Mouse (Mus musculus) ovary, postnatal 36 days (tissue): ENCODE data around the gene Utf1.

Source experiments
- DNase-seq: peaks from one replicate; pipeline ENCODE4 v3.0.0; 2022; ENCODE audit warnings: low spot score, mixed read lengths

Utf1 gene

DNA sequence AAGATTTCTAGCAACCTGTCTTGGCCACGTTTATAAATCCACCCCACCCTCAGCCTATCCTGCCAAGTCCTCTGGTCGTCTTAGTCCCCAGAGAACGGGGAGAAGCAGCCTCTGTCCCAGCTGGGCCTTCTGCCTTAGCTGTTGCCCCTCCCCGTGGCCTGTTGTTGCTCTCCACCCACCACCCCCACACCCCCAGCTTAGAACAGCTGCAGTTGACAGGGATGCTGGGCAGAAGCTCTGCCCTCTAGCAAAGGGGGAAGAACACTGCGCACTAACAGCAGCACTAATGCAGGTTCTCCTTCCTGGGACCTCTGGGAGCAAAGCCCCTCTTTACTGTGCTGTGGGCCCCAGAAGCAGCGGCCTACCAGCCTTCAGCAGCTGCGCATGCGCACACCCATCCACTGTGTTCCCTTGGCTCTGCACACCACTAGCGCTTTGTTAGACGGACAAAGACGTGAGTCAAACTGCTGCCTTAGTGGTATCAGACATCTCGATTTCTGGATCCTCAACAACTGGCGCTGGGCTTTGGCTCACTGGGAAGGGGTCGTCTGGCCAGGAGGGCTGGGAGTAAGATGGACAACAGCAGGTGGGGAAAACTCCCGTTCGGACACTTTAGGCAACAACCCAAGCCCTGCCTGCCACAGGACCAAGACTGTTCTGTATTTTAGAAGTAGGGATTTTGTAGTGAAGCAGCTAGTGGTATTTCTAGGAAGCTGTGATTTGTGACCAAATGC, 2.9 kb upstream of the Utf1 start:
- no peak for DNase-seq

- DNase-seq = no peak
These were observed 977 bp downstream of the Utf1 start for GRCm38 (mm10) chr7:139944291-139945240.

- no peak for DNase-seq
These were observed 1.9 kb downstream of the Utf1 start for GRCm38 (mm10) chr7:139945516-139945915.

DNA sequence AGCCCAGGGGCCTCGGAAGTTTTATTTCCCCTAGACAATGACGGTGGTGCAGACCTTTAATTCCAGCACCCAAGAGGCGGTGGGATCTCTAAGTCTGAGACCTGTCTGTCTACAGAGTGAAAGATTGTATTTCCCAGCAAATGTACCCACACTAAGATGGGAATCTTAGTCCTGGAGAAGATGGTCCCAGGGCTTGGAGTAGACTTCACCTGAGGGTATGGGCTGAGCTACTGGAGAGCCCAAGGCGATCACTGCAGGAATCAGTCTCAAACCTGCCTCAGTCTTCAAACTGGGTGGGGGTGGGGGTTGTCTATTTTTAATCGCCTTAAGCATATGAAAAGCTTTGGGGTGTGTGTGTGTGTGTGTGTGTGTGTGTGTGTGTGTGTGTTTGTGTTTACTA, 2.4 kb downstream of the Utf1 start:
- no peak for DNase-seq

GRCm38 (mm10) chr7:139949893-139950282, 6.3 kb downstream of the Utf1 start:
- DNase-seq = peak; percentile 58

- peak; percentile 47 for DNase-seq
These were observed 6.8 kb downstream of the Utf1 start for GRCm38 (mm10) chr7:139950283-139950971.

DNA sequence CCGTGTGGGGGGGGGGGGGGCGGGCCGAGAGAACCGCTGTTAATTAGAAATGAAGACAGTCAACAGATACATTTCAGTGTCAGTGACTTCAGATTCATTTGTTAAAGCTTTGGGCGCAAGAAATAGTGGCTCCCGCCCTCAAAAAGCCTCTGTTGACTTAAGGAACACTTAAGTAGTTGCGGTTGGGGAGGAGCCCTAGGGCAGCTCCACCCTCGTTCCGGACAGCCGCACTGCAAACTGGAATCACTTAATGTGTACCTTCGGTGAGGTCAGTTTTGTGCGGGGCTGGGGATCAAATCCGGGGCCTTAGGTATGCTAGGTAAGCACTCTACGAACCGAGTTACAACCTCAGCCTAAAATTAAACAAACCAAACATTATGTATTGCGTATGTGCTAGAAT, 7.5 kb downstream of the Utf1 start:
- DNase-seq = peak; percentile 29

- DNase-seq = no peak
These were observed 8.5 kb downstream of the Utf1 start for GRCm38 (mm10) chr7:139951991-139952633.

DNA sequence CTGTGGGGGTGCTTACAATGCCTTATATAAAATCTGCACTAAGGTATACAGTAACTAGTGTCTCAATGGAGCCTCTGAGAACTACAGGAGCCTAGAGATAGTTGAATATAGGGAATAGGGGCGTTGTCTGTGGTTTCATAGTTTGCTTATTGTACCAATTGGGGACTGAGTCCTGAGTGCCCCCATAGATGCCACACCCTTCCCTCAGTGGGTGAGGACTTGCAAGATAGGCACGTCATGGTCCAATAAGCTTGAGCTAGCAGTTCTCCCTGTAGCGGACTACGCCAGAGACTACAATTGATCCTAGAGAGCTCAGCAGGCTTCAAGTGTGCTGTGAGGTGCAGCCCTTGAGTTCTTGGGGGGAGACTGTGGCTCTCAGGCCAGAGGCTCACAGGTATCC, 11.9 kb downstream of the Utf1 start:
- peak; percentile 23 for DNase-seq

- DNase-seq = no peak
These were observed 13.1 kb downstream of the Utf1 start for GRCm38 (mm10) chr7:139956658-139957057.

DNA sequence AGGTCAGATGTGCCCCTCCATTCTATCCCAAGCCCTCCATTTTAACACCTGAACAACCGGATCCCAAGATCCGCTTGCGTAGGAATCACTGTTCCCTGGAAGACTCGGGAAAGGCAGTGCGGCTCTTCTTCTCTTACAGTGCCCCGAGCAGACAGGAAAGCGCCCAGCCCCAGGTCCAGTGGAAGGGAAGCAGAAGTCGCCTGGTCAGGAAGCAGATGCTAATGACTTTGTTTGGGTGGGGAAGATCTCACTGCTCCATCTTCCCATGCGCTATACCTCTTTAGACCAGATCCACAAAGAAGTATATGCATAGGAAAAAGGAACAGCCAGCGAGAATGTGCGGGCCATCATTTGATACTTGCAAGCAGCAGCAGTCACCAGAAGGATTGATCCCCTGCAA, 13.8 kb downstream of the Utf1 start:
- DNase-seq = no peak

- DNase-seq = peak; percentile 85
These were observed 14.4 kb downstream of the Utf1 start for GRCm38 (mm10) chr7:139957958-139958357.

GRCm38 (mm10) chr7:139961141-139961540, 17.6 kb downstream of the Utf1 start:
- DNase-seq = peak; percentile 76

DNA sequence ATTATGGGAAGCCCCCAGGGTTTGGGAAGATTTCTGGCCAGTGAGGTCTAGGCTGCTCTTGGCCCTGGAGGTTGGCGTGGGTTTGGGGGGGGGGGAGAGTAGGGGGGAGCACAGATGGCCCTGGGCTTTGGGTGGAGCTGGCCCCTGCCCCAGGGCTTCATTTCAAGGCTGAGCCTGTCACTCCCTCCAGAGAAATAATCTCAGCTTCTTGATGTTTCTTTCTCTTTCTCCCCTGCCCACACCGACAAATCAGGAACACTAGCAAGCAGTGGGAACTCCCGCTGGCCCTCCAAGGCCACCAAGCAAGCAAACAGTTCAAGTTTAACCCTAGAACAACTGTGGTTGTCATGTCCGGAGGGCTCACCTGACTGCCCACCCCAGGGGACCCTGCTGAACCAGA, 20.2 kb downstream of the Utf1 start:
- DNase-seq = peak; percentile 53

GRCm38 (mm10) chr7:139967175-139967574, 23.6 kb downstream of the Utf1 start:
- no peak for DNase-seq

DNA sequence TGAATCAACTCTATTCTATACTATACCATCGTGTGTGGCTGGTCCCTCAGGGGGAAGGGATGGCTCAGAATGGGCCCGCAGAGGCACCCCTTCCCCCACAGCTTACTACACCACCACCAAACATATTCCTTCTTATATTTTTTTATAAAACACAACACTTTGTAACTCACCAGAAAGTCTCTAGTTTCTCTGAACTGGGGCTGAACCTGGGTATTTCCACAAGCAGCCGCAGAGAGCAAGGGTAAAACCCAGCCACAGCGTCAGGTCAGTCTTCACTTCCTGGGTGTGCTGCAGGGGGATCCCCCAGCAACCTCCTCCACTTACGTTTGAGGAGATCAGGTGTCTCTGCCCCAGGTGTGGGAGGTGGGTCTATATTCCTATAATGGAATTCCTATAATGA, 24.8 kb downstream of the Utf1 start:
- no peak for DNase-seq

DNA sequence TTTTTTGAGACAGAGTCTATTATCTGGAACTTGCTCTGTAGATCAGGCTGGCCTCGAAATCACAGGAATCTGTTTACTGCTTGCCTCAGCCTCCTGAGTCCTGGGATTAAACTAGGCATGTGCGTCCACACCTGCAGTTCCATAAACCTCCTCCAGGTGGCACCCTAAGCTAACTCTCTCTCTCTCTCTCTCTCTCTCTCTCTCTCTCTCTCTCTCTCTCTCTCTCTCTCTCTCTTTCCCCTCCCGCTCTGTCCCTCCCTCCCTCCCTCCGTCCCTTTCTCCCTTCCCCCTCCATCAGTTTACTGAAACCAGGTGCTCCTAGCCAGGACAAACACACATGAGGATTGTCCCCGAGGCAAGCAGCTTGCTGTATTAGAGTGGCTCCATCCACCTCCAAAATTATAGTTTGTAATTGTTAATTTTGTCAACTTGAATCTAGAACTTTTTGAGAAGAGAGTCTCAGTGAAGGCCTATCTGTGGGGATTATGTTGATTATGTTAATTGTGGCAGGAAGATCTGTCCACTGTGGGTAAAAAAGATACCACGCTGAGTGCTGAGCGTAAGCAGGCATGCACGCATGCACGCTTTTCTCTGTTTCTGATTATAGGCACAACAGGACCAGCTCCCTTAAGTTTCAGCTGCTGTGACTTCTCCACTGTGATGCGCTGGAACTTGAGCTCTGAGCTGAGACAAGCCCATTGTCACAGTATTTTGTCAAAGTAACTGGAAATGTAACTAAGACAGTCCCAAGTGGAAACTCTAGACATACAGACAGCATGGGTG, 25.9 kb downstream of the Utf1 start:
- DNase-seq = peak; percentile 78

- no peak for DNase-seq
These were observed 26.8 kb downstream of the Utf1 start for GRCm38 (mm10) chr7:139970216-139970919.

- DNase-seq = no peak
These were observed 27.4 kb downstream of the Utf1 start for GRCm38 (mm10) chr7:139970979-139971378.

GRCm38 (mm10) chr7:139971436-139971835, 27.8 kb downstream of the Utf1 start:
- no peak for DNase-seq

- DNase-seq = no peak
These were observed 29.3 kb downstream of the Utf1 start for GRCm38 (mm10) chr7:139972923-139973331.
